Mouse (Mus musculus): ENCODE results near the gene Ccdc18. TPM values are rescaled to one million over a fixed set of nuclear protein-coding genes. Genes with fewer than 3 reads are reported as not detected.
"Not testable (repeated sequence)": the region's sequence is repeated elsewhere in the genome, so short reads cannot be mapped to it uniquely, and the experiment has no call there.

Gene Ccdc18
- 0.11 and 0.22 TPM in 2 replicates for polyA plus RNA-seq (2012; rRNA removed)

DNA sequence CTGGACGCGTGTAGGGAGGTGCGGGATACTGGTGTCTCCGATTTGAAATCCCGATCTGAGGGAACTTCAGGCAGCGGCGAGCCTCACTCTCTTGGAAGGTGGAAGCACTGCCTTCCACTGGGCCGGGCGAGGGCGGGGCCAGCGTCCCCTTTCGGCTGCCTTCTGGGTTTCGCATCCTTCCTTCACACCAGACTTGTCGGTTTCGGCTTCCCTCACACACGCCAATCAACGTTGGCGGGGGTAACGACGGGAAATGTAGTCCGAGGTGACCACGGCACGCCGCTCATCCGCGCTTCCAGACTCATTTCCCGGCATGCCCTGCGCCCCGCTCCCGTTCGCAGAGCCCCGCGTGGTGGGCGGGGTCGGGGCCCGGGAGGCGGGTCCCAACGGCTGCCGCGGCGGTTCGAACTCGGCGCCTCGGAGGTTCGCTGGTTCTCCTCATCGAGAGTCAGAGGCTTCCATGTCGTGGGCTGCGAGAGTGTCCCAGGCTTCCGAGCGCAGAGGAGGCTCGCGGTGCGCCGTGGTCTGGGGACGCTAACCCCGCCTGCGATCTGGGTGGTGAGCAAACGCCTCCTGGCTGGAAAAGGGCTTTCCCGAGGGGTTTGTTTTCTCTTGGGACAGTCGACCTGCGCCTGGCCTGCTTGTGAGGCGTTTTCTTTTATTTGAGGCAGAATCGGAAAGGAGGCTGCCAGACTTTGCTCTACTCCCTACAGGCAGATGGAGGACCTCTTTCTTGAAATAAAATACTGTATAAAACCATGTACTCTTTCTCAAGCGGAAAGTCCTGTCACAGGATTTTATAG is at the start of gene Ccdc18, which contains the start of gene Tmed5:
Gene Ccdc18, plus strand, starts transcription at position 435 of the 803 bp plus-strand sequence.
Gene Tmed5, minus strand, starts transcription at position 180 of the 803 bp plus-strand sequence.
- DNase-seq (ENCODE audit: low spot score), result peak; percentile 94

DNA sequence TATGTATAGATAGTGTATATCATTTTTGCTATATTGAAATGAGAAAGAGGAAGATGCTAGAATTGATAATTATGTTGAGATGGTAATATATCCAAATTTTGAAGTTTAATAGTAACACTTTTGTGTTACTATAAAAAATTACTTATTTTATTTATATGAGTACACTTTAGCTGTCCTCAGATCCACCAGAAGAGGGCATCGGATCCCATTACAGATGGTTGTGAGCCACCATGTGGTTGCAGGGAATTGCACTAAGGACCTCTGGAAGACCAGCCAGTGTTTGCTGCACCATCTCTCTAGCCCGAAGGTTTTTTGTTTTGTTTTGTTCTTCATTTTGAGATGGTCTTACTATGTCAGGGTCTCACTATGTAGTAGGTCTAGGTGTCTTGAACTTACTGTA is 47.2 kb upstream of the Ccdc18 start:
- DNase-seq (ENCODE audit: low spot score), result no peak

DNA sequence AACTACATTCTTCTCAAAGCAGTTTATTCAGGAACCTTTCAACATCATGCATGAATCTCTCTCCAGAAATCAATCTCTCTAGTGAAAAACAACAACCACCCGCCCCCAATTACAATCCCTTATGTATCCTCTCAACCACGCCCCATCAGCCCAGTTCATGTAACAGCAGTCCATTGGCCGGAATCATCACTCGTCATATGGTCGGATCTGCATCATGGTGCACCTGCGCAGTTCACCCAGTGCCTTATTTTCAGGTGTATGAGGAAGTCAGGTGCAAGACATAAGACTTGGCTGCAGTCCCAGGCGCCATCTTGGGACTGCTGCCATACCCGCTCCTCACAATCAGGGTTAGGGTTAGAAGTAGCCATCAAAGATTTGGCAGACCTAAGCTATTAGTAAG is 39.9 kb upstream of the Ccdc18 start:
- not testable (repeated sequence) for DNase-seq (ENCODE audit: low spot score)

DNA sequence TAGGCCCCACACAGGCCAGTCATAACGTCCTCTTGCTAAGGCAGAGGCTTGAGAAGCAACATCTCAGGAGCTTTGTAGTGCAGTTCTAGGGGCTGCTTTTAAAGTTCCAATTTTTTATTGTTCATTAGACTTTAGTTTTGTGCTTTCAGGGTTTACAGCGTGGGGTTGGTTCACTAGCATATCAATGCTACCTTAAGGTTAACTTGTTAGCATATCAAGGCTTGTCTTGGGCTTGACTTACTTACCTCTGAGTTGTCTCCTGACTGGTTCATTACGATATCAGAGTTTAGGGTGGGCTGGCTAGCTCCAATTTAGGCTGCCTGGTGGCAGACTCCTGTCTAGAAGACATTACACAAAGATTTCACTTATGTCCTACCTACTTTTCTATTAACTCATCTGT is 35.0 kb upstream of the Ccdc18 start:
- no peak for DNase-seq (ENCODE audit: low spot score)

DNA sequence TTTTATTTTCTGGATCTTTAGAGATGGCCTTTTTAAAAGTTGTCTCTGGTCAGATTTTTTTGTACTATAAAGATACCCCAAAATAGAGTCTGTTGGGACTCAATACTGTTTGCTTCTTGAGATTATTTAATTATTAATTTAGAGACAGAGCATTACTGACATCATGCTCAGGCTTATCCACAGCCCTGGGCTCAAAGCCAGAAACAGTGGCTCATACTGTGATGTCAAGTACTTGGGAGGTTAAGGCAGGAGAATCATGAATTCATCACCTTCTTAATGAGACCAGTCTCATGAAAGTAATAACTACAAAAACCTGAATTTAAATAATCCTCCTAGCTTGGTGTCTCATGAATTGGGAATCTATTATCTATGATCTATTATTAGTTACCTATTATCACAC is 32.5 kb upstream of the Ccdc18 start:
- DNase-seq (ENCODE audit: low spot score), result no peak

DNA sequence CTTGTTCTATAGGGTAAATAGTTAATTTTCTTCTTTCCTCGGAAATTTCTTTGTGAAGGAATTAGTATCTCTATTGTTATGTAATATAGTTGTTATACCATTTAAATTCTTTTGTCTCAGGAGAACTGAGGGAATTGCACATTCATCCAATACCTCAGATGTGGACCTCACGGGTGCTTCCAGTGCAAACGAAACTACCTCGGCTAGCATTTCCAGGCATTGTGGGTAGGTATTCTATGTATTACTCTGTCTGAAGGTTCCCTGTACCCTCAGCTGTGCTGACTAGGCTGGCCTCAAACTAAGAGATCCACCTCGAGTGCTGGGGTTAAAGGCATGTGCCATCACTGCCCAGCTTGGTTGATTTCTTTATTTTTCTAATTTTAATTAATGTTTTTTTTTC is 28.4 kb upstream of the Ccdc18 start:
- DNase-seq (ENCODE audit: low spot score), result no peak

DNA sequence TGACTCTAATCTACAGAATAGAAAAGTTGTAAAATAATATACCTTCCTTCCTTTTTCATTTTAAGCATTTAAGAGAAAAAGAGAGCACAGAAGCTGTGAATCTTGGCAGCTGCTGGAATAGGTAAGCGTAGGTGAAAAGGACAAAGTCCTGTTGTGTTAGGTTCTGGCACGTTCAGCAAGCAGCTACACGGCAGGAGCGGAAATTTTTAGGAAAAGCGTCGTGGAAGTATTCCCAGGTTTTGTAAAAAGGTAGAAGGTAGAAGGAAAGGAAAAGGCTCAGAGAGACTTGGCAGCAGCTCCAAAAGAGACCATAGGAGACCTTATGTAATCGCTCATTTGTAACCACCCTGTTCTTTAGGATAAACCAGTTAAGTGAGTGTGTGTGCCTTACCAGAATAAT is 23.3 kb upstream of the Ccdc18 start:
- DNase-seq (ENCODE audit: low spot score), result no peak

DNA sequence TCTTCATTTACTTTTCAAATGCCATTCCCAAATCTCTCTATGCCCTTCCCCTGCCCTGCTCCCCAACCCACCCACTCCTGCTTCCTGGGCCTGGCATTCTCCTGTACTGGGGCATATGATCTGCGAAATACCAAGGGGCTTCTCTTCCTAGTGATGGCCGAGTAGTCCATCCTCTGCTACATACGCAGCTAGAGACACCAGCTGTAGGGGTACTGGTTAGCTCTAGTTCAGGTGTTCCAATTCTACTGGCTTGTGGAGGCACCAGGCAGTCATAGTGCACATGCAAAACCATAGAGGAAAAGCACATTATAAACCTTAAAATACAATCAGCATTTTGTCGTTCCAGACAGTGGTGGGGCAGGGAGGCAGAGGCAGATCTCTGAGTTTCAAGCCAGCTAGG is 15.0 kb upstream of the Ccdc18 start:
- no peak for DNase-seq (ENCODE audit: low spot score)

DNA sequence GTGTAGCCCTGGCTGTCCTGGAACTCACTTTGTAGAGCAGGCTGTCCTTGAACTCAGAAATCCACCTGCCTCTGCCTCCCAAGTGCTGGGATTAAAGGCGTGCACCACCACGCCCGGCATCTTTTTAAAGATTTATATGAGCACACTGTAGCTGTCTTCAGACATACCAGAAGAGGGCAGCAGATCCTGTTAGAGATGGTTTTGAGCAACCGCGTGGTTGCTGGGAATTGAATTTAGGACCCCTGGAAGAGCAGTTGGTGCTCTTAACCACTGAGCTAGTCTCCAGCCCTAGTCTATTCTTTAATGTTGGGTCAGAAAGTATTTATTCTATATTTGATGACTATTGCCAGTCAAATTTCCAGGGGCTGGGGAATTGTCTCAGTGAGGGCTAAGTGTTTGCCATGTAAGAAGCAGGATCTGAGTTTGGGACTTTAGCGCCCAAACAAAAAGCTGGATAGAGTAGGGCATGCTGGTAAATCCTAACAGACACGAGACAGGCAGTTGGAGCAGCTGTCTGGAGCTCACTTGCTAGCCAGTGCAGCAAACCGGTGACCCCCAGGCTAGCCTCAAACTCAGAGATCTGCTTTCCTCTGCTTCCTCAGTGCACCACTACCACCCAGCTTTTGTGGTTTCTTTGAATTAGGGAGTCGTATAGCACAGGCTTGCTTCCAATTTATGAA is 12.3 kb upstream of the Ccdc18 start:
- no peak for DNase-seq (ENCODE audit: low spot score)

DNA sequence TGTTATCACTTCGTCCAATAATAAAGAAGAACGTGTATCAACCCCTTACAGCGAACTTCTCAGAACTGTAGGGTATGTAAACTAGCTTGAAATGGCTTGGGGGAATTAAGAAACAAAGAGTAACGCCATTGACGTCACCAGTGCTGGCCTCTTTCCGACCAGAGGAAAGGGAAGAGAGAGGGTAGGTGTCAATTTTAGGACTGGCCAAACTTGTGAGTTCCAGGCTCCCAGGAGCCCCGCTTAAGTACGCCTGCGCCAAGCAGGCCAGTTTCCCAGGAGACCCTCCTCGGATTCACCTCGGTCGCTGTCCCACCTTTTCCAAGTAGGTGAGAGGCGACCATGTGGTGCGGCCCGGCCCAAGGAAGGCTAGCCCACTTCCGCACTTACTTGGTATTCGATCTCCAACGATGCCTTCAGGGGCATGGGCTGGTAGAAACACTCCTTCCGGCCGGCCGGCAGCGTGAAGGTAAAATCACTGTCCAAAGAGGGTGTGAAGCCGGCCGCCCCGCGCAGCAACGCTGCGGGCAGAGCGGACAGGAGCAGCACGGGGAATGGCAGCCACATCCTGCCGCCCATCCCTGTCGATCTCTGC is 730 bp upstream of the Ccdc18 start:
- DNase-seq (ENCODE audit: low spot score), result no peak

DNA sequence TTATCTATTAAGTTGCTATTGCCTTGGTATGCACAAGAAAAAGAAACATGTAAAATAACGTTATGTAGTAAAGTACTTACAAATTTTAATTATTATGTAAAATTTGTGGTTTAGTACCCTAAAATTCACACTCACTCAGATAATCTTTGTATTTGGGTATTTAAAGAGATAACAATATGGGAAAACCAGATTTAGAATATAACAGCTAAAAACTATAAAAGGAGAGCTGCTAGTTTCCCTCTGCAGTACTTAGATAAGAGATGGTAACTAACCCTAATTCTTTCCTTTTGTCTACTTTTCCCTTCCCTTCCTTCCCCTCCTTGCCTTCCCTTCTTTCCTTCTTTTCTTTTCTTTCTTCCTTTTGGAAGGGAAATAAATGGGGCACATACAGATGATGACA is 19.9 kb downstream of the Ccdc18 start:
- no peak for DNase-seq (ENCODE audit: low spot score)

DNA sequence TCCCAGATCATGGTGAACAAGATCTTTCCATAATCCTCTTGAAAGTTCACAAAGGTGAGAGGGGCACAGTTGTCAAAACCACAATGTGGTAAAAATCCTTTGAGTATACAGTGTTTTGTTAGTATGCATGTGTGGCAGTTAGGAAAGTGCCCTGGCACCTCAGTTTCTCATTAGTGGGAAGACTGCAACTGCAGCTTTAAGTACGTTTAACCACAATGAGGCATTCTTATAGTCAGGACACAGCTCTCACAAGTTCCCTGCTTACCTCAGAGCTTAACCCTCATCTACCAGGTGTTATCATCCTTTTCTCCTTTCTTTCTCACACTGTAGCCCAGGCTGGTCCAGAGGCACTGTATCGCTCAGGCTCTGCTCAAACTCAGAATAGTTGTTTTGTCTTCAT is 28.1 kb downstream of the Ccdc18 start:
- DNase-seq (ENCODE audit: low spot score), result no peak

DNA sequence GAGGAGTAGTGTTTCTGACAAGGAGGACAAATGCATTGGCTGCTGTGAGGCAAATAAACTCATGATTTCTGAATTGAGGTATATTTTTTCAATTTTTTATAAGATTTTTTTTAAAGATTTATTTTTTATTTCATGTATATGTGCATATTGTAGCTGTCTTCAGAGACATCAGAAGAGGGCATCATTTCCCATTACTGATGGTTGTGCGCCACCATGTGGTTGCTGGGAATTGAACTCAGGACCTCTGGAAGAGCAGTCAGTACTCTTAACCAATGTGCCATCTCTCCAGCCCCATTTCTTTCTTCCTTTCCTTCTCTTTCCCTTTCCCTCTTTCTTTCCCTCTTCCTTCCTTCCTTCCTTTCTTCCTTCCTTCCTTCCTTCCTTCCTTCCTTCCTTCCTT is 31.0 kb downstream of the Ccdc18 start:
- no peak for DNase-seq (ENCODE audit: low spot score)

DNA sequence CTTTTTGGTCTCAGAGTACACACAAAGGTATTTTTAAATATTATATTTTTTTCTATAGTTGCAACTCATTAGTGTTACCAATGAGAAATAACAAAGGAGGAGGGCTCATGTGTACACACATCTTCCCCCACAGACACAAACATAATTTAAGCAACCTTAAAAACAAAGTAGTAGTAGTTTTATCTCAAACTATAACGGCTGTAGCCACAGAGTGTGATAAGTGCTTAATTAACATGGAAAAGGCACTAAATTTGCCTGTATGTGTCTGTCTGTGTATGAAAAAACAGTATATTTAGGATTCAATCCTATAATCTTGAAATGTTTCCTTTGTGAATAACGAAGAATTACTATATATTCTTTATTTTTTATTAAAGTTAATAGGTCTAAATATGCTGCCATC is 51.4 kb downstream of the Ccdc18 start:
- DNase-seq (ENCODE audit: low spot score), result no peak

DNA sequence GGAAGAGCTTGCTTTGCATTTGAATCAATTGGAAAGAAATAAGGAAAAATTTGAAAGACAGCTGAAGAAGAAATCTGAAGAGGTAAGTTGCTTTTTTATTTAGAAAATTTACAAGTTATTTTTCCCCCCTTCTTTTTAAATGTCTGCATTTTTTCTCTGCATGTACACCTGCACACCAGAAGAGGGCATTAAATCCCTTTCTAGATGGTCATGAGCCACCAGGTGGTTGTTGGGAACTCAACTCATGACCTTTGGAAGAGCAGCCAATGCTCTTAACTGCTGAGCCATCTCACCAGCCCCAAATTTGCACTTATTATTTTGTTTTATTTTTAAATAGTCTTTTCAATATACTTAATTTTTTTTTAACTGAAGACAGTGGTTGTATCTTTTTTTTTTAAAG is 56.3 kb downstream of the Ccdc18 start:
- no peak for DNase-seq (ENCODE audit: low spot score)

DNA sequence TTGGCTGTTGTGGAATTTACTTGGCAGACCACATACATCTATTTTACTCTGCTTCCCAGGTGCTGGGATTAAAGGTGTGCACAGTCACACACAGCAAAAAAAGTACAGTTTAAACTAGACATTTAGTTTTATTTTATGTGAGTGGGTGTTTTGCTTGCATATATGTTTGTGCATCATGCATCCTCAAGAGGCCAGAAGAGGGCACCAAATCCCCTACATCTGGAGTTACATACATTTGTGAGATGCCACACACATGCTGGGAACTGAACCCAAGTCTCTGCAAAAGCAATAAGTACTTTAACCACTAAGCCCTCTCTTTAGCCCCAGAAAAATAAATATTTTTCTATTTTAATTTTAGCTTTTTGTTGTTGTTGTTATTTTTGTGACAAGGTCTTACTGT is 73.3 kb downstream of the Ccdc18 start:
- no peak for DNase-seq (ENCODE audit: low spot score)

DNA sequence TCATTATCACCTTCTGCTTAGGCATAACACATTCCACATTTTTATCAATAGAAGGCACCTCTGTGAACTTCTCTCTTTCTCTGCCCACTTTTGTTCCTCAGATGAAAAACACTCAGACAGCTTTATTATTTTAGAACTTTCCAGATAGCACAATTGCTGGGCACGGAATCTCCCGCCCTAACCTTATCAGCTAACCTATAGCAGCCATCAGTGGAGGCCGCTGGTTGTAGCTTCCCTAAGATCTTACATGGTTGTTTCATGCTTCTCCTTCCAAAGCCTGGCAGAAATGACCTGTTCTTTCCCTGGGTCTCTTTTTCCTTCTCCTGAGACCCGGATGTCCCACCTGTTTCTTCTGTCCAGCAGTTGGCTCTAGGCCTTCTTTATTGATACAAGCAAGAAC is 78.8 kb downstream of the Ccdc18 start:
- no peak for DNase-seq (ENCODE audit: low spot score)

DNA sequence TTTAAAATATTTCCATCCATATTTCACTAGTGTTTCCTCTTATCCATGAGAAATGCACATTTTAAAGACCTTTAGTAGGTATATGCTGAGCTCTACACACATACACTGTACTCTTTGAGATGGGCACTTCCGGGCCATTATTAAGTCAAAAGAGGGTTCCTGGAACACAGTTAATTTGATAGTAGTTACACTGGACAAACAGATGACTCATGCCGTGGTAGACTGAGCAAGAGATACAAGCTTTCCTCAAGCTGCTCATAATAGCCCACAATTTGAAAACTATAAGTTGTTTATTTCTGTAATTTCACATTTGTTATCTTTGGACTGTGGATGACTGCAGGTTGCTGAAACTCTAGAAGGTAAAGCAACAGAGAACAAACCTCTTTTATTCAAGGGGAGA is 82.3 kb downstream of the Ccdc18 start:
- DNase-seq (ENCODE audit: low spot score), result no peak

DNA sequence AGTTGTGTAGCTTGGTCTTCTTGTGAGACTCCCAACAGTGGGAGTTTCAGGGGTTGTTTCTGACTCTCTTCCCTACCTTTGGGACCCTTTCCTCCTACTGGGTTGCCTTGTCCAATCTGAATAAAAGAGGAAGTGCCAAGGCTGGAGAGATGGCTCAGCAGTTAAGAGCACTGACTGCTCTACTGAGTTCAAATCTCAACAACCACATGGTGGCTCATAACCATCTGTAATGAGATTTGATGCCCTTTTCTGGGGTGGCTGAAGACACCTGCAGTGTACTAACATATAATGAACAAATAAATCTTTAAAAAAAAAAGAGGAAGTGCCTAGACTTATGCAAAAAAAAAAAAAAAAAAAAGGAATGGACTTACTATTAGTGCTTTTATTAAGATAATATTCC is 91.4 kb downstream of the Ccdc18 start:
- no peak for DNase-seq (ENCODE audit: low spot score)

DNA sequence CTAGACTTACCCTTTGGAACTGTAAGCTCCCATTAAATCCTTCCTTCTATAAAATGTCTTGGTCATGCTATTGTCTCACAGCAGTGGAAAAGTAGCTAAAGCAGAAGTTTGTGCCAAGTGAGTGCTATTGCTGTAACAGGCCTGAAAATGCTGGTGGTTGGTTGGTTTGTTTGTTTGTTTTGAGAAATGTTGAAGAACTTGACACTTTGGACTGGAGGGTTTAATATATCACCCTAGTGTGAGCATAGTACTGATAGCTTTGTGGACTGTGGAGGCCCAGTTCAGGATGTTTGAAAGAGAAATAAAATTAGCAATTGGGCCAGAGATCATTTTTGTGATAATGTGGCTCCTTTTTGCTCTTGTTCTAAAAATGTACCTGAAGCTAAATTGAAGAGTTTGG is 93.5 kb downstream of the Ccdc18 start:
- no peak for DNase-seq (ENCODE audit: low spot score)

DNA sequence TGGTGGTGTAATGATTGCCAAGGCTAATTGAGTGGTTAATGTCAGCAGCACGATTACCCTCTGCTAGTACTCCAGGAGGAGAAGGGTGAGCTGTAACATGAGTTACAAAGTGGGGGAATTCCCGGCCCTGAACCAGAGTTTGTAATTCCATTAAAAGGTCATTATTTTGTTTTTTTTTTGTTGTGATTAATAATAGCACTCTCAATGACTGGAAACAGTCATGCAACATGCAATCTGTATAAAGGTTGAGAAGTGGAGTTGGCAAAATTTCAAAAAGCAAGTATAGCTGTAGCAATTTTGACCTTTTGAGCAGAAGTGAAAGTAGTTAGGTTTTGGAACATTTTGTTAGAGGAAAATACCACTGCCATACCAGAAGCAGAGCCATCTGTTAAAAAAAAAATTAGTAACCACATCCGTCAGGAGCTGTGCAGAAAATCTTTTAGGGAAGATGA is 113.7 kb downstream of the Ccdc18 start:
- DNase-seq (ENCODE audit: low spot score), result no peak

DNA sequence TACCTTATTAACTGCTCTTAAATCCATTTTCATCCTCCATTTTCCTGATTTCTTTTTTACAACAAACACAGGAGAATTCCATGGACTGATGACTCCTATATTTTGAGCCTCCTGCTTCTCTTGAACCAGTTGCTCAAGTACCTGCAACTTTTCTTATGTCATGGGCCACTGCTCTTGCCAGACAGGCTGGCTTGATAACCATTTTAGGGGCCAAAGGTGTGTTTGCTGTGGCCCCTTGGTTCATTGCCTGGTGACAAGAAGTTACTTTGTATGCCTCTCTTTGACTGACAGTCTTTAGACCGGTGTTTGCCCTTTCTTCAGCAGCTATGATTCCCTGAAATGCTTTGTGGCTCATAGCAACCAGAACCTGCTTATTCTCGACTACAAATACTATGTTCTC is 117.4 kb downstream of the Ccdc18 start:
- DNase-seq (ENCODE audit: low spot score), result no peak

DNA sequence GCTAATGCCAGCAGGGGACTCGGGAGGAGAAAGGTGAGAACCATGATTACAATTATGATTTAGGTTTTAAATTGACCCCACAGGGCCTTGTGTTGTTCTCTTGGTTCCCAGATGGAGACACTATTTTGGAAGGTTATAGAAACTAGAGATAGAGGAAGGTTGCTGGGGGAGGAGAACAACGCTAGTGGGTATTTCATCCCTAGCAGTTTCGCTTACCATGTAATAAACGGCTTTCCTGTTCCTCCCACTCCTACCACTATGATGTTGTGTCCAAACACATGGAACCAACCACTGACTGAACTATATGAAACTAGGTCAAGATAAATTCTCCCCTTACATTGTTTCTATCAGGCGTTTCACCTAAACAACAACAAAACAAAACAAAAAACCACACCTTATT is 122.6 kb downstream of the Ccdc18 start:
- no peak for DNase-seq (ENCODE audit: low spot score)

Measured in urinary bladder, adult 2 months (tissue).